Mouse (Mus musculus) ovary, postnatal 14 days (tissue): ENCODE data around the gene Flot2.

Experiments
- DNase-seq: peaks from one replicate; pipeline ENCODE4 v3.0.0; 2022; ENCODE audit warnings: low spot score

Gene Flot2

GRCm38 (mm10) chr11:78102958-78103747 is 65.4 kb downstream of the Flot2 start:
- no peak for DNase-seq

- DNase-seq: no peak
Measured at GRCm38 (mm10) chr11:78104501-78104900, 66.8 kb downstream of the Flot2 start.
